8 mouse cellular contexts compared by ENCODE assay signal in the genomic region with DNA sequence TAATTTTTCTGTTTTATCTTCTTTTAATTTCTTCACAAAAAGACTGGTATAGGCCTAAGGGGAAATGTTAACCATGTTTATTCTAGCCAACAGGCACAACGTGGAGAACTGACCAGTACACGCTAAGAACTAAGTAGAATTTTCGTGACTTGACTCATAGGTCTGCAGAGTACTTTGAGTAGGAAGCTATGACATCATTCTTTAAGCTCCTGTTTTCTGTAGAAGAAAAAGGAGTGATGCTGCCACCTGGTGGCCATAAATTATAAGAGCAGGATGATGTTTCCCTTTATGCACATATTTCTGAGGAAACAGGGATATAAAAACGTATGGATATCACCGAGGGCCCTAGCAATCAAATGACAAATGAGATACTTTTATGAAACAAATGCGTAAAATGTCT.
DNase-seq lines count a peak whose midpoint lies in the region; ATAC-seq and TF ChIP-seq lines count a peak whose summit lies in the region.

No protein-coding gene starts in this region.

- peak; percentile 90 for TF ChIP-seq CTCF in stomach, postnatal 0 days (IDR thresholded peaks at IDR 0.05; ENCODE audit: low read depth)

- no peak overlapping the region for H3K4me3 ChIP-seq in intestine, embryonic 16.5 days (ENCODE audit: low read length)
- H3K4me3 ChIP-seq in midbrain, embryonic 13.5 days (replicated peaks) = no peak overlapping the region
- H3K4me3 ChIP-seq in stomach, postnatal 0 days (ENCODE audit: low read depth, low read length) = no peak overlapping the region

- no peak overlapping the region for H3K4me2 ChIP-seq in intestine, embryonic 16.5 days (ENCODE audit: low read depth, low read length)
- H3K4me2 ChIP-seq in midbrain, embryonic 13.5 days (replicated peaks) = no peak overlapping the region
- H3K4me2 ChIP-seq in stomach, postnatal 0 days (replicated peaks; ENCODE audit: low read depth) = no peak overlapping the region

- intact Hi-C loops in left cerebral cortex, postnatal 10 days (cut with DNase I) = loop anchor here (5.0 to 10.0 kb wide), 2 partner anchors 1003 to 1800 kb away; no protein-coding TSS in a partner anchor

- no peaks in the 10 kb centered on the region for H3K27me3 ChIP-seq in intestine, embryonic 16.5 days (replicated peaks; ENCODE audit: control insufficient read depth, insufficient read depth, low read length)
- no peaks in the 10 kb centered on the region for H3K27me3 ChIP-seq in midbrain, embryonic 13.5 days
- no peaks in the 10 kb centered on the region for H3K27me3 ChIP-seq in stomach, postnatal 0 days (ENCODE audit: control insufficient read depth, insufficient read depth, low read length)

- no peaks in the 10 kb centered on the region for H3K9me3 ChIP-seq in intestine, embryonic 16.5 days (ENCODE audit: control insufficient read depth, low read length)
- no peaks in the 10 kb centered on the region for H3K9me3 ChIP-seq in midbrain, embryonic 13.5 days
- no peaks in the 10 kb centered on the region for H3K9me3 ChIP-seq in stomach, postnatal 0 days (ENCODE audit: control insufficient read depth, low read length)

- no peak overlapping the region for H3K9ac ChIP-seq in intestine, embryonic 16.5 days (ENCODE audit: low read depth, low read length)
- H3K9ac ChIP-seq in midbrain, embryonic 13.5 days (replicated peaks) = no peak overlapping the region
- H3K9ac ChIP-seq in stomach, postnatal 0 days (ENCODE audit: low read length) = no peak overlapping the region

- no peaks in the 10 kb centered on the region for H3K36me3 ChIP-seq in intestine, embryonic 16.5 days (ENCODE audit: control insufficient read depth, insufficient read depth, low read length)
- H3K36me3 ChIP-seq in midbrain, embryonic 13.5 days = no peaks in the 10 kb centered on the region
- no peaks in the 10 kb centered on the region for H3K36me3 ChIP-seq in stomach, postnatal 0 days (ENCODE audit: control insufficient read depth, insufficient read depth, low read length)

- DNase-seq in urinary bladder, adult 18-20 months (ENCODE audit: low spot score in 2 of 2) = peak; percentile 18 to 27
- DNase-seq in urinary bladder, postnatal 10 days (ENCODE audit: low spot score) = no peak
- DNase-seq in cerebellum, adult 9-11 months = peak; percentile 22
- peak; percentile 27 to 82 for DNase-seq in frontal cortex, postnatal 14 days (ENCODE audit: low spot score in 2 of 2)
- peak; percentile 62 to 87 for DNase-seq in left cerebral cortex, postnatal 10 days (ENCODE audit: extremely low spot score in 1 of 2, low spot score in 2 of 2)
- peak; percentile 59 for DNase-seq in stomach, postnatal 0 days (ENCODE audit: low spot score)

- no peaks in the 10 kb centered on the region for H3K4me1 ChIP-seq in intestine, embryonic 16.5 days (ENCODE audit: control insufficient read depth, insufficient read depth, low read length)
- H3K4me1 ChIP-seq in midbrain, embryonic 13.5 days (replicated peaks) = no peaks in the 10 kb centered on the region
- no peaks in the 10 kb centered on the region for H3K4me1 ChIP-seq in stomach, postnatal 0 days (replicated peaks; ENCODE audit: control insufficient read depth, insufficient read depth)

- TF ChIP-seq EP300 in stomach, postnatal 0 days (optimal IDR thresholded peaks at IDR 0.05) = no peak

- 8% methylated on average over 6 of the region's 6 CpGs for WGBS in intestine, embryonic 16.5 days
- 21% methylated on average over 6 of the region's 6 CpGs for WGBS in midbrain, embryonic 13.5 days
- WGBS in stomach, postnatal 0 days = 4% methylated on average over 6 of the region's 6 CpGs

- ATAC-seq in intestine, embryonic 16.5 days = peak; percentile 77
- ATAC-seq in midbrain, embryonic 13.5 days = peak; percentile 92
- ATAC-seq in stomach, postnatal 0 days (ENCODE audit: low FRiP score, low TSS enrichment) = peak; percentile 82

- no peak overlapping the region for H3K27ac ChIP-seq in intestine, embryonic 16.5 days (ENCODE audit: low read length)
- no peak overlapping the region for H3K27ac ChIP-seq in midbrain, embryonic 13.5 days
- no peak overlapping the region for H3K27ac ChIP-seq in stomach, postnatal 0 days (replicated peaks)
